Comparison of ENCODE assay signal across 11 mouse cellular contexts in the genomic region with DNA sequence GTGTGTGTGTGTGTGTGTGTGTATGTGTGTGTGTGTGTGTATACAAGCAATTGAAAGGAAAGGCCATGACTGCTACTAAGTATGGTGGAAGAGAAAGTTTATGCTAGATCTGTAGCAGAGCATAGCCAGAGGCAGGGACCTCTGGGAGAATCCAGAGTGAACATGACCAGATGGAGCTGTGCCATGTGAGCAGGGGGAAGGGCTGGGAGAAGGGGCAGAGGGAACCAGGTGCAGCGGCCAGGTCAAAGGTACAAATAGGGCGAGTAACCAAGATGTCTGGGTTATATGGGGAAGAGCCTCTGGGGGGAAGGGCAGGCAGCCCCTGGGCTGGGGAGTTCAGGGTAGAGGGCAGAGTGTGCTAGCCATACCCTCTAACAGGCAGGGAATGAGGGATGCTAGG.
"Had no signal": no experiment of that assay in that cellular context is flagged by ENCODE, and none has a peak within 500 bp of the region (broad histone marks: within the 10 kb centered on the region; RNA-seq: fewer than 3 reads in every experiment).

No protein-coding gene starts in this region.

- H3K9me3 ChIP-seq: intestine, embryonic 15.5 days; midbrain, embryonic 10.5 days; neural tube, embryonic 12.5 days had no signal

- H3K4me1 ChIP-seq: neural tube, embryonic 12.5 days had no signal

- DNase-seq: left cerebral cortex, postnatal 4 days; lung, adult 18-20 months; lung, postnatal 4 days; midbrain, embryonic 14.5 days; thymus, postnatal 4 days had no signal

- H3K4me2 ChIP-seq: intestine, embryonic 15.5 days; limb, embryonic 13.5 days; neural tube, embryonic 12.5 days had no signal

- ATAC-seq: intestine, embryonic 15.5 days had no signal

- H3K9ac ChIP-seq: intestine, embryonic 15.5 days; limb, embryonic 13.5 days; liver, embryonic 14.5 days; neural tube, embryonic 12.5 days had no signal

- H3K36me3 ChIP-seq: intestine, embryonic 15.5 days; limb, embryonic 13.5 days; midbrain, embryonic 10.5 days; neural tube, embryonic 12.5 days had no signal

- H3K27ac ChIP-seq: intestine, embryonic 15.5 days; limb, embryonic 13.5 days; liver, embryonic 14.5 days; midbrain, embryonic 10.5 days; neural tube, embryonic 12.5 days; stomach, postnatal 0 days had no signal

- H3K4me3 ChIP-seq: intestine, embryonic 15.5 days; limb, embryonic 13.5 days; midbrain, embryonic 10.5 days; neural tube, embryonic 12.5 days had no signal

- H3K27me3 ChIP-seq: neural tube, embryonic 12.5 days had no signal
